Comparison of ENCODE assay signal across 15 mouse cellular contexts in the genomic region with DNA sequence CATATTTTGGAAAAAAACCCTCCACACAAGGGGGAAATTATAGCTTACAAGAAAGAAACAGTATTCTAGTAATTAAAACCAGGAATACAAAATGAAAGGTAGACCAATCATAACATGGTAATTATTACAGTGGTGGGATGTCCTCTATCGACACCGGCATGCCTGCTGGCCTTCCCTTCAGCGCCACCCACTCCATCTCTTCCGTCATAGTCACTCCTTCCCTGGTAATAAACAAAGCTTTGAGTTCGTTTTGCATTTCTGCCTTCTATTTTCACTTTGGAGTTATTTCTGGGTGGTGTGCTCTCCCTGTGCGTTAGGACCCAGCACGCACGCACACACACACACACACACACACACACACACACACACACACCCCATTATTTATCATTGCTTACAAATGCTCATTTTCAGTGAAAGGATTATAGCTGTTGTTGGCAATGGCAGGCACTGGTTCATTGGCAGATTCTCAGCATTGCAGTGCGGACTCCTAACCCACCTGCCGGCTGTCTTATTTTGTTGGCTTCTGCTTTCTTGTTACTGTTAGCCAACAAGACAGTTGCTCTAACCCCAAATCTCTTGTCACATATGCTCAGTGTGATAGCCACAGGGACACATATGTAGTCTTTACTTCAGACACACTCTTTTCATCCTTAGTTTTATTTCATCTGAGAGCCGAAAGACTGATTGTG. TPM values are rescaled to one million over a fixed set of nuclear protein-coding genes. Genes with fewer than 3 reads are reported as not detected.
DNase-seq lines count a peak whose midpoint lies in the region; ATAC-seq and TF ChIP-seq lines count a peak whose summit lies in the region.
"Had no signal": no experiment of that assay in that cellular context is flagged by ENCODE, and none has a peak within 500 bp of the region (broad histone marks: within the 10 kb centered on the region; RNA-seq: fewer than 3 reads in every experiment).

No protein-coding gene starts in this region.

- no peaks in the 10 kb centered on the region for H3K36me3 ChIP-seq in forebrain, embryonic 14.5 days (ENCODE audit: control insufficient read depth, insufficient read depth, low read length)
- H3K36me3 ChIP-seq in forebrain, embryonic 12.5 days (replicated peaks) = no peaks in the 10 kb centered on the region
- no peaks in the 10 kb centered on the region for H3K36me3 ChIP-seq in midbrain, postnatal 0 days (ENCODE audit: insufficient read depth, low read length)
- H3K36me3 ChIP-seq in midbrain, embryonic 14.5 days (ENCODE audit: control insufficient read depth, insufficient read depth, low read length) = no peaks in the 10 kb centered on the region
- H3K36me3 ChIP-seq in forebrain, embryonic 16.5 days (ENCODE audit: control insufficient read depth, insufficient read depth) = no peaks in the 10 kb centered on the region
- no peaks in the 10 kb centered on the region for H3K36me3 ChIP-seq in lung, postnatal 0 days (ENCODE audit: insufficient read depth, low read length)
- no peaks in the 10 kb centered on the region for H3K36me3 ChIP-seq in kidney, embryonic 15.5 days
- H3K36me3 ChIP-seq: embryonic facial prominence, embryonic 15.5 days; midbrain, embryonic 15.5 days; neural tube, embryonic 12.5 days had no signal

- peak; percentile 41; the same call in 1 of the 2 replicates for ATAC-seq in forebrain, embryonic 14.5 days
- no peak for ATAC-seq in forebrain, embryonic 12.5 days (ENCODE audit: low FRiP score)
- no peak for ATAC-seq in midbrain, postnatal 0 days (ENCODE audit: low FRiP score)
- no peak for ATAC-seq in midbrain, embryonic 14.5 days (ENCODE audit: low FRiP score, low TSS enrichment)
- ATAC-seq in forebrain, embryonic 16.5 days = peak; percentile 50
- ATAC-seq in lung, postnatal 0 days = no peak
- no peak for ATAC-seq in kidney, embryonic 15.5 days (replicated peaks; ENCODE audit: low FRiP score)
- ATAC-seq: midbrain, embryonic 15.5 days had no signal

- H3K9ac ChIP-seq in forebrain, embryonic 14.5 days (ENCODE audit: low read length) = no peak overlapping the region
- H3K9ac ChIP-seq in forebrain, embryonic 12.5 days = no peak overlapping the region
- no peak overlapping the region for H3K9ac ChIP-seq in midbrain, postnatal 0 days (replicated peaks; ENCODE audit: low read length, poor library complexity, severe bottlenecking)
- no peak overlapping the region for H3K9ac ChIP-seq in midbrain, embryonic 14.5 days (replicated peaks; ENCODE audit: low read length)
- no peak overlapping the region for H3K9ac ChIP-seq in forebrain, embryonic 16.5 days (replicated peaks; ENCODE audit: low read depth, low read length)
- H3K9ac ChIP-seq in lung, postnatal 0 days (replicated peaks; ENCODE audit: low read depth) = no peak overlapping the region
- H3K9ac ChIP-seq in kidney, embryonic 15.5 days = no peak overlapping the region
- H3K9ac ChIP-seq: embryonic facial prominence, embryonic 15.5 days; midbrain, embryonic 15.5 days; neural tube, embryonic 12.5 days had no signal

- TF ChIP-seq CTCF in midbrain, postnatal 0 days (IDR thresholded peaks at IDR 0.05) = no peak
- TF ChIP-seq CTCF in lung, postnatal 0 days (IDR thresholded peaks at IDR 0.05) = no peak

- no peaks in the 10 kb centered on the region for H3K27me3 ChIP-seq in forebrain, embryonic 14.5 days (replicated peaks; ENCODE audit: control insufficient read depth, insufficient read depth, low read length)
- H3K27me3 ChIP-seq in forebrain, embryonic 12.5 days = no peaks in the 10 kb centered on the region
- no peaks in the 10 kb centered on the region for H3K27me3 ChIP-seq in midbrain, postnatal 0 days (ENCODE audit: insufficient read depth, low read length)
- no peaks in the 10 kb centered on the region for H3K27me3 ChIP-seq in midbrain, embryonic 14.5 days (ENCODE audit: control insufficient read depth, insufficient read depth, low read length)
- H3K27me3 ChIP-seq in forebrain, embryonic 16.5 days (replicated peaks; ENCODE audit: control insufficient read depth, insufficient read depth, low read length) = no peaks in the 10 kb centered on the region
- no peaks in the 10 kb centered on the region for H3K27me3 ChIP-seq in lung, postnatal 0 days (replicated peaks; ENCODE audit: insufficient read depth, low read length)
- no peaks in the 10 kb centered on the region for H3K27me3 ChIP-seq in kidney, embryonic 15.5 days
- H3K27me3 ChIP-seq: embryonic facial prominence, embryonic 15.5 days; midbrain, embryonic 15.5 days; neural tube, embryonic 12.5 days had no signal

- H3K27ac ChIP-seq in forebrain, embryonic 14.5 days (ENCODE audit: low read depth, low read length) = no peak overlapping the region
- H3K27ac ChIP-seq in forebrain, embryonic 12.5 days = no peak overlapping the region
- H3K27ac ChIP-seq in midbrain, postnatal 0 days (ENCODE audit: low read depth, low read length) = no peak overlapping the region
- H3K27ac ChIP-seq in midbrain, embryonic 14.5 days (replicated peaks; ENCODE audit: low read depth, low read length) = no peak overlapping the region
- peak overlapping the region; percentile 28; the same call in 1 of the 2 replicates for H3K27ac ChIP-seq in forebrain, embryonic 16.5 days (ENCODE audit: low read length)
- no peak overlapping the region for H3K27ac ChIP-seq in lung, postnatal 0 days (ENCODE audit: low read length)
- H3K27ac ChIP-seq in kidney, embryonic 15.5 days = no peak overlapping the region
- H3K27ac ChIP-seq: embryonic facial prominence, embryonic 15.5 days; midbrain, embryonic 15.5 days; neural tube, embryonic 12.5 days had no signal

- no peak overlapping the region for H3K4me3 ChIP-seq in forebrain, embryonic 14.5 days (ENCODE audit: low read depth, low read length)
- no peak overlapping the region for H3K4me3 ChIP-seq in forebrain, embryonic 12.5 days (replicated peaks)
- no peak overlapping the region for H3K4me3 ChIP-seq in midbrain, postnatal 0 days (ENCODE audit: low read depth, low read length)
- no peak overlapping the region for H3K4me3 ChIP-seq in midbrain, embryonic 14.5 days (replicated peaks; ENCODE audit: low read depth, low read length)
- no peak overlapping the region for H3K4me3 ChIP-seq in forebrain, embryonic 16.5 days (replicated peaks; ENCODE audit: low read length)
- no peak overlapping the region for H3K4me3 ChIP-seq in lung, postnatal 0 days (ENCODE audit: low read depth, low read length)
- no peak overlapping the region for H3K4me3 ChIP-seq in kidney, embryonic 15.5 days (replicated peaks)
- H3K4me3 ChIP-seq: embryonic facial prominence, embryonic 15.5 days; midbrain, embryonic 15.5 days; neural tube, embryonic 12.5 days had no signal

- DNase-seq in forebrain, embryonic 14.5 days (ENCODE audit: low spot score) = peak; percentile 68
- DNase-seq in midbrain, postnatal 0 days (ENCODE audit: low spot score) = peak; percentile 61
- DNase-seq in midbrain, embryonic 14.5 days = no peak
- no peak for DNase-seq in gastrocnemius, adult 8-10 months (ENCODE audit: low spot score in 2 of 2)
- DNase-seq in lung, postnatal 0 days (ENCODE audit: low spot score) = no peak
- DNase-seq: kidney, adult 18-20 months; lung, postnatal 14 days had no signal

- no peaks in the 10 kb centered on the region for H3K4me1 ChIP-seq in forebrain, embryonic 14.5 days (ENCODE audit: control insufficient read depth, insufficient read depth, low read length)
- peaks cover 2% of the 10 kb centered on the region; the same call in 1 of the 2 replicates for H3K4me1 ChIP-seq in forebrain, embryonic 12.5 days
- H3K4me1 ChIP-seq in midbrain, postnatal 0 days (ENCODE audit: insufficient read depth, low read length) = 0 out of 2 replicates have a peak, but pooled peaks cover 3% of the 10 kb centered on the region
- H3K4me1 ChIP-seq in midbrain, embryonic 14.5 days (ENCODE audit: control insufficient read depth, insufficient read depth, low read length) = peaks cover 4% of the 10 kb centered on the region
- 0 out of 2 replicates have a peak, but pooled peaks cover 3% of the 10 kb centered on the region for H3K4me1 ChIP-seq in forebrain, embryonic 16.5 days (replicated peaks; ENCODE audit: control insufficient read depth, insufficient read depth, low read length)
- H3K4me1 ChIP-seq in lung, postnatal 0 days (ENCODE audit: insufficient read depth, low read depth, low read length) = no peaks in the 10 kb centered on the region
- H3K4me1 ChIP-seq in kidney, embryonic 15.5 days = no peaks in the 10 kb centered on the region
- H3K4me1 ChIP-seq: neural tube, embryonic 12.5 days had no signal

- H3K9me3 ChIP-seq in forebrain, embryonic 14.5 days (replicated peaks; ENCODE audit: control insufficient read depth, low read length) = no peaks in the 10 kb centered on the region
- no peaks in the 10 kb centered on the region for H3K9me3 ChIP-seq in forebrain, embryonic 12.5 days
- H3K9me3 ChIP-seq in midbrain, postnatal 0 days (ENCODE audit: low read length) = no peaks in the 10 kb centered on the region
- H3K9me3 ChIP-seq in midbrain, embryonic 14.5 days (ENCODE audit: control insufficient read depth, low read length) = no peaks in the 10 kb centered on the region
- no peaks in the 10 kb centered on the region for H3K9me3 ChIP-seq in forebrain, embryonic 16.5 days (ENCODE audit: control insufficient read depth, low read length)
- H3K9me3 ChIP-seq in lung, postnatal 0 days (ENCODE audit: low read length) = no peaks in the 10 kb centered on the region
- no peaks in the 10 kb centered on the region for H3K9me3 ChIP-seq in kidney, embryonic 15.5 days (replicated peaks)
- H3K9me3 ChIP-seq: embryonic facial prominence, embryonic 15.5 days; midbrain, embryonic 15.5 days; neural tube, embryonic 12.5 days had no signal

- no peak overlapping the region for H3K4me2 ChIP-seq in forebrain, embryonic 14.5 days (ENCODE audit: low read length)
- H3K4me2 ChIP-seq in forebrain, embryonic 12.5 days = no peak overlapping the region
- H3K4me2 ChIP-seq in midbrain, postnatal 0 days (ENCODE audit: low read depth, low read length, poor library complexity, severe bottlenecking) = no peak overlapping the region
- no peak overlapping the region for H3K4me2 ChIP-seq in midbrain, embryonic 14.5 days (ENCODE audit: low read length)
- H3K4me2 ChIP-seq in forebrain, embryonic 16.5 days (ENCODE audit: low read length) = no peak overlapping the region
- no peak overlapping the region for H3K4me2 ChIP-seq in lung, postnatal 0 days (replicated peaks; ENCODE audit: low read depth, low read length)
- no peak overlapping the region for H3K4me2 ChIP-seq in kidney, embryonic 15.5 days
- H3K4me2 ChIP-seq: embryonic facial prominence, embryonic 15.5 days; heart, embryonic 11.5 days; liver, embryonic 11.5 days; midbrain, embryonic 15.5 days; neural tube, embryonic 12.5 days had no signal

- WGBS in forebrain, embryonic 14.5 days = 75% methylated on average over 11 of the region's 11 CpGs
- 87% methylated on average over 11 of the region's 11 CpGs for WGBS in forebrain, embryonic 12.5 days
- WGBS in midbrain, postnatal 0 days = 75% methylated on average over 11 of the region's 11 CpGs
- 90% methylated on average over 11 of the region's 11 CpGs for WGBS in midbrain, embryonic 14.5 days
- WGBS in forebrain, embryonic 16.5 days = 57% methylated on average over 11 of the region's 11 CpGs
- WGBS in lung, postnatal 0 days = 67% methylated on average over 11 of the region's 11 CpGs
- 88% methylated on average over 11 of the region's 11 CpGs for WGBS in kidney, embryonic 15.5 days

- TF ChIP-seq EP300 in lung, postnatal 0 days (IDR thresholded peaks at IDR 0.05) = no peak

RNA-seq across cellular contexts. Expression of a gene that starts 29.4 kb away (rescaled TPM):
- polyA plus RNA-seq in forebrain, embryonic 14.5 days (2014; fragmentation: Nextera tagmentation; extraction: Ambion mirVana) = 79.7 and 82.3 TPM in 2 replicates
- polyA plus RNA-seq in forebrain, embryonic 12.5 days (2016; fragmentation: Nextera tagmentation; extraction: Ambion mirVana) = 61.5 and 62.4 TPM in 2 replicates
- total RNA-seq in midbrain, postnatal 0 days (2014; rRNA removed) = 156 and 165 TPM in 2 replicates
- 97.8 and 99.4 TPM in 2 replicates for polyA plus RNA-seq in midbrain, postnatal 0 days (2015; fragmentation: Nextera tagmentation; extraction: Ambion mirVana)
- polyA plus RNA-seq in midbrain, embryonic 14.5 days (2014; fragmentation: Nextera tagmentation; extraction: Ambion mirVana) = 104 and 119 TPM in 2 replicates
- polyA plus RNA-seq in forebrain, embryonic 16.5 days (2015; fragmentation: Nextera tagmentation; extraction: Ambion mirVana) = 98.7 and 113 TPM in 2 replicates
- total RNA-seq in gastrocnemius, adult 8-10 months (2022) = 1 to 10 TPM; 1.1 to 2.0 (median 1.7) TPM
- 33.0 and 35.0 TPM in 2 replicates for polyA plus RNA-seq in lung, postnatal 0 days (2015; fragmentation: Nextera tagmentation; extraction: Ambion mirVana)
- 26.3 and 28.9 TPM in 2 replicates for polyA plus RNA-seq in kidney, embryonic 15.5 days (2015; fragmentation: Nextera tagmentation; extraction: Ambion mirVana)

Comparison
In these comparisons a context has a peak if more than half of its experiments do, and no peak if none do; other contexts are left out.
1. ATAC-seq: peak in forebrain, embryonic 14.5 days (single experiment) and forebrain, embryonic 16.5 days (single experiment); none in forebrain, embryonic 12.5 days (single experiment), midbrain, postnatal 0 days (single experiment), midbrain, embryonic 14.5 days (single experiment), lung, postnatal 0 days (single experiment) and kidney, embryonic 15.5 days (single experiment).
2. DNase-seq: peak in forebrain, embryonic 14.5 days (single experiment) and midbrain, postnatal 0 days (single experiment); none in midbrain, embryonic 14.5 days (single experiment), gastrocnemius, adult 8-10 months (0 of 2) and lung, postnatal 0 days (single experiment).